ENCODE assay signal across 13 mouse cellular contexts in genomic region chr9:65692466-65692865, GRCm38 (mm10). TPM values are rescaled to one million over a fixed set of nuclear protein-coding genes. Genes with fewer than 3 reads are reported as not detected.
DNase-seq lines count a peak whose midpoint lies in the region; ATAC-seq lines count a peak whose summit lies in the region.
"Had no signal": no experiment of that assay in that cellular context is flagged by ENCODE, and none has a peak within 500 bp of the region (broad histone marks: within the 10 kb centered on the region; RNA-seq: fewer than 3 reads in every experiment).

No protein-coding gene starts in this region.

- no peak overlapping the region for H3K9ac ChIP-seq in forebrain, embryonic 11.5 days (ENCODE audit: low read length)
- no peak overlapping the region for H3K9ac ChIP-seq in forebrain, embryonic 14.5 days (ENCODE audit: low read length)
- no peak overlapping the region for H3K9ac ChIP-seq in liver, embryonic 11.5 days (ENCODE audit: low read depth, low read length)
- no peak overlapping the region for H3K9ac ChIP-seq in forebrain, embryonic 12.5 days
- no peak overlapping the region for H3K9ac ChIP-seq in limb, embryonic 13.5 days
- H3K9ac ChIP-seq: kidney, embryonic 15.5 days; liver, embryonic 13.5 days had no signal

- peaks cover 5% of the 10 kb centered on the region; the same call in 1 of the 2 replicates for H3K4me1 ChIP-seq in forebrain, embryonic 11.5 days (replicated peaks; ENCODE audit: control insufficient read depth, insufficient read depth, low read length)
- peaks cover 5% of the 10 kb centered on the region for H3K4me1 ChIP-seq in forebrain, embryonic 14.5 days (ENCODE audit: control insufficient read depth, insufficient read depth, low read length)
- no peaks in the 10 kb centered on the region for H3K4me1 ChIP-seq in liver, embryonic 11.5 days (replicated peaks; ENCODE audit: control insufficient read depth, insufficient read depth, low read length)
- H3K4me1 ChIP-seq in forebrain, embryonic 12.5 days, result peaks cover 31% of the 10 kb centered on the region
- H3K4me1 ChIP-seq in limb, embryonic 13.5 days, result peaks cover 22% of the 10 kb centered on the region
- H3K4me1 ChIP-seq: kidney, embryonic 15.5 days had no signal

- no peaks in the 10 kb centered on the region for H3K9me3 ChIP-seq in forebrain, embryonic 11.5 days (ENCODE audit: control insufficient read depth, low read length)
- H3K9me3 ChIP-seq in forebrain, embryonic 14.5 days (replicated peaks; ENCODE audit: control insufficient read depth, low read length), result no peaks in the 10 kb centered on the region
- no peaks in the 10 kb centered on the region for H3K9me3 ChIP-seq in liver, embryonic 11.5 days (ENCODE audit: control insufficient read depth, low read length)
- no peaks in the 10 kb centered on the region for H3K9me3 ChIP-seq in forebrain, embryonic 12.5 days
- no peaks in the 10 kb centered on the region for H3K9me3 ChIP-seq in limb, embryonic 13.5 days
- H3K9me3 ChIP-seq: kidney, embryonic 15.5 days; liver, embryonic 13.5 days had no signal

- no peak overlapping the region for H3K4me3 ChIP-seq in forebrain, embryonic 11.5 days (ENCODE audit: low read depth, low read length)
- no peak overlapping the region for H3K4me3 ChIP-seq in forebrain, embryonic 14.5 days (ENCODE audit: low read depth, low read length)
- no peak overlapping the region for H3K4me3 ChIP-seq in liver, embryonic 11.5 days (ENCODE audit: low read depth, low read length)
- H3K4me3 ChIP-seq in forebrain, embryonic 12.5 days (replicated peaks), result no peak overlapping the region
- no peak overlapping the region for H3K4me3 ChIP-seq in limb, embryonic 13.5 days
- H3K4me3 ChIP-seq: erythroblast, embryonic 14.5 days; kidney, embryonic 15.5 days; liver, embryonic 13.5 days had no signal

- peak overlapping the region; percentile 8; the same call in 1 of the 2 replicates for H3K27ac ChIP-seq in forebrain, embryonic 11.5 days (ENCODE audit: low read depth, low read length)
- no peak overlapping the region for H3K27ac ChIP-seq in forebrain, embryonic 14.5 days (ENCODE audit: low read depth, low read length)
- peak overlapping the region; percentile 24; the same call in 1 of the 2 replicates for H3K27ac ChIP-seq in liver, embryonic 11.5 days (ENCODE audit: low read depth, low read length)
- H3K27ac ChIP-seq in forebrain, embryonic 12.5 days, result peak overlapping the region; percentile 69; the same call in 1 of the 2 replicates
- peak overlapping the region; percentile 67 for H3K27ac ChIP-seq in limb, embryonic 13.5 days
- H3K27ac ChIP-seq: liver, embryonic 13.5 days had no signal

- 27% methylated on average over 3 of the region's 3 CpGs for WGBS in forebrain, embryonic 11.5 days
- WGBS in forebrain, embryonic 14.5 days, result 14% methylated on average over 3 of the region's 3 CpGs
- 71% methylated on average over 3 of the region's 3 CpGs for WGBS in liver, embryonic 11.5 days
- WGBS in forebrain, embryonic 12.5 days, result 20% methylated on average over 3 of the region's 3 CpGs
- WGBS in limb, embryonic 13.5 days, result 57% methylated on average over 3 of the region's 3 CpGs

- no peak for DNase-seq in forebrain, embryonic 11.5 days (ENCODE audit: low spot score)
- DNase-seq in forebrain, embryonic 14.5 days (ENCODE audit: low spot score), result no peak
- no peak for DNase-seq in liver, embryonic 11.5 days (ENCODE audit: low spot score)
- DNase-seq in liver, result no peak
- no peak for DNase-seq in urinary bladder, postnatal 4 days (ENCODE audit: low spot score in 2 of 2)
- DNase-seq in cerebellum, postnatal 4 days (ENCODE audit: low spot score in 2 of 2), result no peak
- DNase-seq: cerebellum, postnatal 10 days; layer of hippocampus, adult 9-11 months; liver, embryonic 13.5 days had no signal

- no peak; the same call in 1 of the 2 replicates for ATAC-seq in forebrain, embryonic 11.5 days (replicated peaks; ENCODE audit: low FRiP score)
- no peak for ATAC-seq in forebrain, embryonic 14.5 days
- no peak for ATAC-seq in liver, embryonic 11.5 days (replicated peaks; ENCODE audit: low FRiP score)
- ATAC-seq in forebrain, embryonic 12.5 days (ENCODE audit: low FRiP score), result no peak
- no peak for ATAC-seq in limb, embryonic 13.5 days (ENCODE audit: low FRiP score, low read depth)

- no peaks in the 10 kb centered on the region for H3K27me3 ChIP-seq in forebrain, embryonic 11.5 days (ENCODE audit: control insufficient read depth, insufficient read depth, low read length)
- H3K27me3 ChIP-seq in forebrain, embryonic 14.5 days (replicated peaks; ENCODE audit: control insufficient read depth, insufficient read depth, low read length), result no peaks in the 10 kb centered on the region
- H3K27me3 ChIP-seq in liver, embryonic 11.5 days (replicated peaks; ENCODE audit: control insufficient read depth, insufficient read depth, low read length), result no peaks in the 10 kb centered on the region
- no peaks in the 10 kb centered on the region for H3K27me3 ChIP-seq in forebrain, embryonic 12.5 days
- H3K27me3 ChIP-seq in limb, embryonic 13.5 days, result no peaks in the 10 kb centered on the region
- H3K27me3 ChIP-seq: kidney, embryonic 15.5 days; liver, embryonic 13.5 days had no signal

- H3K4me2 ChIP-seq in forebrain, embryonic 11.5 days (ENCODE audit: low read depth, low read length, severe bottlenecking), result no peak overlapping the region
- H3K4me2 ChIP-seq in forebrain, embryonic 14.5 days (ENCODE audit: low read length), result no peak overlapping the region
- H3K4me2 ChIP-seq in liver, embryonic 11.5 days, result no peak overlapping the region
- no peak overlapping the region for H3K4me2 ChIP-seq in forebrain, embryonic 12.5 days
- H3K4me2 ChIP-seq in limb, embryonic 13.5 days (replicated peaks), result no peak overlapping the region
- H3K4me2 ChIP-seq: kidney, embryonic 15.5 days; liver, embryonic 13.5 days had no signal

- peaks cover 6% of the 10 kb centered on the region; the same call in 1 of the 2 replicates for H3K36me3 ChIP-seq in forebrain, embryonic 11.5 days (ENCODE audit: control insufficient read depth, insufficient read depth, low read length)
- peaks cover 81% of the 10 kb centered on the region for H3K36me3 ChIP-seq in forebrain, embryonic 14.5 days (ENCODE audit: control insufficient read depth, insufficient read depth, low read length)
- H3K36me3 ChIP-seq in liver, embryonic 11.5 days (ENCODE audit: control insufficient read depth, insufficient read depth, low read length), result peaks cover 7% of the 10 kb centered on the region; the same call in 1 of the 2 replicates
- peaks cover 82% of the 10 kb centered on the region for H3K36me3 ChIP-seq in forebrain, embryonic 12.5 days (replicated peaks)
- peaks cover 84% of the 10 kb centered on the region for H3K36me3 ChIP-seq in limb, embryonic 13.5 days

RNA-seq across cellular contexts. Expression of gene Oaz2, which starts 24.7 kb away (rescaled TPM):
- polyA plus RNA-seq in forebrain, embryonic 11.5 days (2014; fragmentation: Nextera tagmentation; extraction: Ambion mirVana), result 208 and 218 TPM in 2 replicates
- 206 and 233 TPM in 2 replicates for polyA plus RNA-seq in forebrain, embryonic 14.5 days (2014; fragmentation: Nextera tagmentation; extraction: Ambion mirVana)
- 119 and 123 TPM in 2 replicates for polyA plus RNA-seq in liver, embryonic 11.5 days (2014; fragmentation: Nextera tagmentation; extraction: Ambion mirVana)
- polyA plus RNA-seq in forebrain, embryonic 12.5 days (2016; fragmentation: Nextera tagmentation; extraction: Ambion mirVana), result 247 and 249 TPM in 2 replicates
- 341 and 352 TPM in 2 replicates for polyA plus RNA-seq in limb, embryonic 13.5 days (2015; fragmentation: Nextera tagmentation; extraction: Ambion mirVana)
